Mouse (Mus musculus): ENCODE measurements around the gene Trpc5.

Gene Trpc5

DNA sequence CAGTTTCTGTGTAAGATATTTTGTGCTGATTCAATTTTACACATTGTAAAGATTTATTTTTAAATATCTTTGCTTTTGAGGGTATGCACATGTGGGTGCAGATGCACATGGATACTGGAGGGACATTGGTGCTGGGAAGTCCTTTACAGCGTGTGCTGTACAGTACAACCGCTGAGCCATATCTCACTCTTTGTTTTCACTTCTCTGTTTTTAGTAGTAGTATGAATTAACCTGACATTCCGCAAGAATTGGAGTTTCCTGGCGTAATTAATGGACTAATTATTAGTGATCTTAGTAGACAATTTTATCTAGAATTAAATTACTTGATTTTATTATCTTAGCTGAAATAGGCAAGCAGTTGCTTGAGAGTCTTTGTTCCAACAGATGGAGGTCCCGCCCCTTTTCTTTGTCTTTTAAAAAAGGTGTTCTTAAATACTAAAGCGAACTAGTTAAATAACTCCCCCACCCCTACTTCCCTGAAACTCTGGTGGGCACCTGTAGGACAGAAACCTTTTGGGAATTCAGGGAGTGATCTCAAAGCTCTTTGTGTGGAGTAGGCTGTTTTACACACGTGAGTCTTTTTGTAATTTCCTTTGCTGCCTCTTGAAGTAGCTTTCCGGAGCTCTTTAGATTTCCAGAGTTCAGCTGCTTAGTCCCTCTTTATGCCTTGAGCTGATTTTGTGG lies 352.5 kb downstream of the Trpc5 start:
- no peak for DNase-seq (ENCODE audit: low spot score in 2 of 2)

Data from right cerebral cortex, adult 2 months (tissue).